Mouse (Mus musculus): ENCODE results near the gene Mnx1. TPM values are rescaled to one million over a fixed set of nuclear protein-coding genes. Genes with fewer than 3 reads are reported as not detected.

Gene Mnx1
- total RNA-seq (2021) (not detected), polyA plus RNA-seq (2012; rRNA removed) (not detected in 2 replicates)
- long read RNA-seq, result 0 reads

GRCm38 (mm10) chr5:29478208-29479197, at the start of gene Mnx1:
Gene Mnx1 (minus strand): TSS chr5:29478470.
- TF ChIP-seq CTCF (IDR thresholded peaks at IDR 0.05) (no peak), EP300 (IDR thresholded peaks at IDR 0.05; ENCODE audit: insufficient read depth, low read depth, low read length) (no peak), POLR2A (IDR thresholded peaks at IDR 0.05; ENCODE audit: insufficient read depth, low read depth, low read length) (no peak)
- intact Hi-C loops (cut with DNase I), result no loop called here
- no peak within 1 kb of the TSS for H3K27ac ChIP-seq
- WGBS, result 1% methylated on average over 65 of the region's 65 CpGs
- no peaks in the 10 kb centered on the region for H3K79me2 ChIP-seq (replicated peaks; ENCODE audit: control insufficient read depth, insufficient read depth, low read length)
- H3K4me3 ChIP-seq, result peak within 1 kb of the TSS; percentile 30; the same call in 1 of the 2 replicates
- peaks cover 31% of the 10 kb centered on the region for H3K27me3 ChIP-seq (ENCODE audit: control insufficient read depth, insufficient read depth, low read length)
- no peaks in the 10 kb centered on the region for H3K4me1 ChIP-seq (ENCODE audit: control insufficient read depth, insufficient read depth, low read length)
- peak in 1 of 2 experiments; percentile 18 for DNase-seq
- no peaks in the 10 kb centered on the region for H3K36me3 ChIP-seq (ENCODE audit: control insufficient read depth, insufficient read depth, low read length)
- no peak within 1 kb of the TSS for H3K9ac ChIP-seq (ENCODE audit: low read depth, low read length)

- 65% methylated on average over 5 of the region's 5 CpGs for WGBS
- intact Hi-C loops (cut with DNase I), result no loop called here
- Histone ChIP-seq H3K79me2 (replicated peaks; ENCODE audit: control insufficient read depth, insufficient read depth, low read length) (no peaks in the 10 kb centered on the region), H3K27me3 (ENCODE audit: control insufficient read depth, insufficient read depth, low read length) (no peaks in the 10 kb centered on the region), H3K9ac (ENCODE audit: low read depth, low read length) (no peak overlapping the region), H3K4me1 (ENCODE audit: control insufficient read depth, insufficient read depth, low read length) (no peaks in the 10 kb centered on the region), H3K4me3 (no peak overlapping the region), H3K36me3 (ENCODE audit: control insufficient read depth, insufficient read depth, low read length) (no peaks in the 10 kb centered on the region), H3K27ac (no peak overlapping the region)
- TF ChIP-seq CTCF (IDR thresholded peaks at IDR 0.05) (no peak), POLR2A (IDR thresholded peaks at IDR 0.05; ENCODE audit: insufficient read depth, low read depth, low read length) (no peak), EP300 (IDR thresholded peaks at IDR 0.05; ENCODE audit: insufficient read depth, low read depth, low read length) (no peak)
- no peak for DNase-seq
Observed at GRCm38 (mm10) chr5:29516432-29516831, 38.2 kb upstream of the Mnx1 start.

DNA sequence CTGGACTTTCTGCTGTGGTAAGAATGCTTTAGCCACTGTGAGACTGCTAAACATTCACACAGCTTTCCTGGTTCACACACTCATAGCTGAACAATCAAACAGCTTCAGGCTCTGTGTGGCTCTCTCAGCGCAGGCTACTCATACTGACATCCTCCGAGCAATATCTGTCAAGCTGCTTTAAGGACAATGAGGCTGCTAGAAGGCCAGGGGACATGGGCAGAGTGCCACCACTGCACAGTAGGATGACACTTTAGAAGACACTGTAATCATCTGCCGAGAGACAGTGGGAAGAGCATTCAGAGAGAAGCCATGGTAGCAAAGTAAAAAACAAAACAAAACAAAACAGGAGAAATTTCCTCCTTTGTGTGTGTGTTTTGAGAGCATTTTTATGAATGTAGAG, 37.6 kb upstream of the Mnx1 start:
- TF ChIP-seq EP300 (IDR thresholded peaks at IDR 0.05; ENCODE audit: insufficient read depth, low read depth, low read length) (no peak), POLR2A (IDR thresholded peaks at IDR 0.05; ENCODE audit: insufficient read depth, low read depth, low read length) (no peak), CTCF (IDR thresholded peaks at IDR 0.05) (no peak)
- no peak overlapping the region for H3K27ac ChIP-seq
- no peak overlapping the region for H3K4me3 ChIP-seq
- H3K36me3 ChIP-seq (ENCODE audit: control insufficient read depth, insufficient read depth, low read length), result no peaks in the 10 kb centered on the region
- no peaks in the 10 kb centered on the region for H3K4me1 ChIP-seq (ENCODE audit: control insufficient read depth, insufficient read depth, low read length)
- 59% methylated on average over 3 of the region's 3 CpGs for WGBS
- H3K79me2 ChIP-seq (replicated peaks; ENCODE audit: control insufficient read depth, insufficient read depth, low read length), result no peaks in the 10 kb centered on the region
- no peak for DNase-seq
- intact Hi-C loops (cut with DNase I), result no loop called here
- H3K27me3 ChIP-seq (ENCODE audit: control insufficient read depth, insufficient read depth, low read length), result no peaks in the 10 kb centered on the region
- H3K9ac ChIP-seq (ENCODE audit: low read depth, low read length), result no peak overlapping the region

GRCm38 (mm10) chr5:29507013-29507412, 28.7 kb upstream of the Mnx1 start:
- Histone ChIP-seq H3K4me3 (no peak overlapping the region), H3K36me3 (ENCODE audit: control insufficient read depth, insufficient read depth, low read length) (no peaks in the 10 kb centered on the region), H3K27me3 (ENCODE audit: control insufficient read depth, insufficient read depth, low read length) (no peaks in the 10 kb centered on the region), H3K4me1 (ENCODE audit: control insufficient read depth, insufficient read depth, low read length) (no peaks in the 10 kb centered on the region), H3K27ac (no peak overlapping the region), H3K79me2 (replicated peaks; ENCODE audit: control insufficient read depth, insufficient read depth, low read length) (no peaks in the 10 kb centered on the region), H3K9ac (ENCODE audit: low read depth, low read length) (no peak overlapping the region)
- no peak for DNase-seq
- TF ChIP-seq POLR2A (IDR thresholded peaks at IDR 0.05; ENCODE audit: insufficient read depth, low read depth, low read length) (no peak), EP300 (IDR thresholded peaks at IDR 0.05; ENCODE audit: insufficient read depth, low read depth, low read length) (no peak), CTCF (IDR thresholded peaks at IDR 0.05) (no peak)
- 19% methylated on average over 3 of the region's 3 CpGs for WGBS
- intact Hi-C loops (cut with DNase I), result no loop called here

DNA sequence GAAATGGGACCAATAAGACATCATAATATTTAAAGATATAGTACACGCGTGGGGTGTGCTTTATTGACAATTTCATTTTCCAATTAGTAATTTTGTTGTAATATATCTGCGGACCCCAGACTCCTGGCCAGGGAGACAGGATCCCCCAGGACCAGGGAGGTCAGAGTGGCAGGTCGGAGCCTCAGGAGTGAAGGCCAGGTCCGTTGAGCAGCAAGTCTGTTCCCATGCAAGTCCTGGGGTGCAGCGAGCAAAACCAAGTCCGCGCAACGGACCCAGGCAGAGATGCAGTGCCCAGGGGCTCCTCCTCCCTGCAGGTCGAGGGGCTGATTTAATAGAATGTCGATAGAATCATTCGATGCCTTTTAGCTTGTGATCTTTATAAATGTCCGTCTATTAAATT, 9.1 kb upstream of the Mnx1 start:
- no peak overlapping the region for H3K9ac ChIP-seq (ENCODE audit: low read depth, low read length)
- TF ChIP-seq EP300 (IDR thresholded peaks at IDR 0.05; ENCODE audit: insufficient read depth, low read depth, low read length) (no peak), POLR2A (IDR thresholded peaks at IDR 0.05; ENCODE audit: insufficient read depth, low read depth, low read length) (no peak), CTCF (IDR thresholded peaks at IDR 0.05) (no peak)
- H3K27me3 ChIP-seq (ENCODE audit: control insufficient read depth, insufficient read depth, low read length), result peaks cover 15% of the 10 kb centered on the region
- H3K36me3 ChIP-seq (ENCODE audit: control insufficient read depth, insufficient read depth, low read length), result no peaks in the 10 kb centered on the region
- H3K79me2 ChIP-seq (replicated peaks; ENCODE audit: control insufficient read depth, insufficient read depth, low read length), result no peaks in the 10 kb centered on the region
- DNase-seq, result no peak
- intact Hi-C loops (cut with DNase I), result no loop called here
- H3K27ac ChIP-seq, result no peak overlapping the region
- H3K4me3 ChIP-seq, result no peak overlapping the region
- WGBS, result 33% methylated on average over 13 of the region's 13 CpGs
- H3K4me1 ChIP-seq (ENCODE audit: control insufficient read depth, insufficient read depth, low read length), result no peaks in the 10 kb centered on the region

- 7% methylated on average over 10 of the region's 10 CpGs for WGBS
Observed at GRCm38 (mm10) chr5:29485941-29486320, 7.7 kb upstream of the Mnx1 start.

More at GRCm38 (mm10) chr5:29485941-29486320, 7.7 kb upstream of the Mnx1 start:
- Histone ChIP-seq H3K36me3 (ENCODE audit: control insufficient read depth, insufficient read depth, low read length) (no peaks in the 10 kb centered on the region), H3K9ac (ENCODE audit: low read depth, low read length) (no peak overlapping the region), H3K27me3 (ENCODE audit: control insufficient read depth, insufficient read depth, low read length) (peaks cover 14% of the 10 kb centered on the region), H3K27ac (no peak overlapping the region), H3K4me3 (no peak overlapping the region), H3K79me2 (replicated peaks; ENCODE audit: control insufficient read depth, insufficient read depth, low read length) (no peaks in the 10 kb centered on the region), H3K4me1 (ENCODE audit: control insufficient read depth, insufficient read depth, low read length) (no peaks in the 10 kb centered on the region)
- no peak for TF ChIP-seq EP300 (IDR thresholded peaks at IDR 0.05; ENCODE audit: insufficient read depth, low read depth, low read length)
- TF ChIP-seq CTCF (IDR thresholded peaks at IDR 0.05), result no peak
- TF ChIP-seq POLR2A (IDR thresholded peaks at IDR 0.05; ENCODE audit: insufficient read depth, low read depth, low read length), result no peak
- intact Hi-C loops (cut with DNase I), result no loop called here
- DNase-seq, result no peak
